Mouse (Mus musculus) liver, embryonic 14.5 days (tissue): ENCODE results near the gene Pgm2. TPM values are rescaled to one million over a fixed set of nuclear protein-coding genes. Genes with fewer than 3 reads are reported as not detected.

Experiments used
- ATAC-seq: fragments of 200-750 bp; cut with Nextera tagmentation; 2 replicates; pipeline ENCODE4 v1.8.0; 2017; ENCODE audit warnings: moderate number of reproducible peaks, mild to moderate bottlenecking, moderate library complexity; ENCODE audit not compliant: insufficient read depth
- DNase-seq, 3 experiments: peaks; one replicate each; pipeline ENCODE4 v3.0.0-alpha.2; 2012 to 2013; ENCODE audit warnings: low read depth in 3 of 3, low spot score in 3 of 3
- H3K27ac ChIP-seq: fragments of 300-500 bp; sonication (generic); 2 replicates; pipeline ENCODE4 v1.5.1; 2014; ENCODE audit warnings: moderate library complexity, mild to moderate bottlenecking, control low read depth, inconsistent platforms
- H3K27me3 ChIP-seq: fragments of 300-500 bp; sonication (generic); 2 replicates; pipeline ENCODE4 v1.6.1; 2014; ENCODE audit warnings: mild to moderate bottlenecking, low read length, moderate library complexity; ENCODE audit not compliant: control insufficient read depth, insufficient read depth
- H3K36me3 ChIP-seq: fragments of 300-500 bp; sonication (generic); replicated peaks from 2 replicates; pipeline ENCODE4 v1.6.1; 2014; ENCODE audit warnings: low read depth; ENCODE audit not compliant: control insufficient read depth, insufficient read depth
- H3K4me1 ChIP-seq, 2 experiments: fragments of 200-500 bp in 1 of 2; fragments of 300-500 bp in 1 of 2; sonication (generic) in 1 of 2; replicated peaks; 2 replicates each; pipeline ENCODE4 v1.6.1; 2012 to 2014; ENCODE audit warnings: antibody characterized with exemption in 1 of 2, inconsistent platforms in 1 of 2, low read length in 1 of 2; ENCODE audit not compliant: control insufficient read depth in 2 of 2, insufficient read depth in 2 of 2
- H3K4me2 ChIP-seq: fragments of 300-500 bp; sonication (generic); 2 replicates; pipeline ENCODE4 v1.6.1; 2014; ENCODE audit warnings: low read depth, mild to moderate bottlenecking, control low read depth, moderate library complexity
- H3K4me3 ChIP-seq, 2 experiments: fragments of 200-500 bp in 1 of 2; fragments of 300-500 bp in 1 of 2; sonication (generic) in 1 of 2; 2 replicates each; pipeline ENCODE4 v1.5.1; 2012 to 2014; ENCODE audit warnings: low read depth in 2 of 2, low read length in 2 of 2, mild to moderate bottlenecking in 2 of 2, control low read depth in 1 of 2, inconsistent platforms in 1 of 2, moderate library complexity in 1 of 2; ENCODE audit not compliant: insufficient read depth in 1 of 2
- H3K9ac ChIP-seq: fragments of 300-500 bp; sonication (generic); replicated peaks from 2 replicates; pipeline ENCODE4 v1.6.1; 2014; ENCODE audit warnings: mild to moderate bottlenecking, control low read depth, moderate library complexity
- H3K9me3 ChIP-seq: fragments of 300-500 bp; sonication (generic); 2 replicates; pipeline ENCODE4 v1.6.1; 2016; ENCODE audit warnings: low read length, mixed read lengths; ENCODE audit not compliant: control insufficient read depth
- CTCF ChIP-seq: IDR thresholded peaks from 2 replicates; pipeline ENCODE4 v1.5.1; 2016; ENCODE audit warnings: antibody characterized with exemption, low read depth, control low read depth
- EP300 ChIP-seq: IDR thresholded peaks from 2 replicates; pipeline ENCODE4 v1.6.1; 2016; ENCODE audit warnings: antibody characterized with exemption, low read depth
- WGBS: fragments of 180-500 bp; shearing (Covaris S2); extraction: QIAGEN DNeasy Blood & Tissue Kit; methylation state at CpG from one replicate; pipeline ENCODE4 v1.1.7; 2014; ENCODE audit not compliant: insufficient replicate concordance; 5-methylcytosine and 5-hydroxymethylcytosine counted together
- polyA plus RNA-seq, 2 experiments: library from polyadenylated mRNA; depleted of rRNA in 1 of 2; stranded (reverse) in 1 of 2; unstranded in 1 of 2; fragments of >200 nt; fragmentation: Nextera tagmentation in 1 of 2; extraction: Ambion mirVana in 1 of 2; gene quantifications; 2 replicates each; pipeline versions ENCODE4 v1.2.1 to v1.2.3; 2012 to 2014

Pgm2 gene
- polyA plus RNA-seq, 2 experiments = 10.5 to 18.2 TPM

- TF ChIP-seq EP300 = no peak
- TF ChIP-seq CTCF = no peak
- DNase-seq (no peak), ATAC-seq (no peak)
- no peaks in the 10 kb centered on the region for H3K27me3 ChIP-seq
- WGBS = 80% methylated on average over 9 of the region's 9 CpGs
- H3K9ac ChIP-seq = no peak overlapping the region
- no peak overlapping the region for H3K4me3 ChIP-seq
- no peak overlapping the region for H3K27ac ChIP-seq
- H3K4me2 ChIP-seq = no peak overlapping the region
- H3K4me1 ChIP-seq = no peaks in the 10 kb centered on the region
- no peaks in the 10 kb centered on the region for H3K9me3 ChIP-seq
- no peaks in the 10 kb centered on the region for H3K36me3 ChIP-seq
These were observed 7.3 kb upstream of the Pgm2 start for GRCm38 (mm10) chr5:64085405-64085804.

GRCm38 (mm10) chr5:64088740-64089139, 4.0 kb upstream of the Pgm2 start:
- no peak overlapping the region for H3K9ac ChIP-seq
- H3K27me3 ChIP-seq = no peaks in the 10 kb centered on the region
- no peak for DNase-seq
- H3K4me3 ChIP-seq = no peak overlapping the region
- H3K4me1 ChIP-seq = peaks cover 2 to 3% of the 10 kb centered on the region in 2 experiments; a peak in 3 of 4 replicates
- TF ChIP-seq CTCF = no peak
- H3K36me3 ChIP-seq = no peaks in the 10 kb centered on the region
- H3K27ac ChIP-seq = no peak overlapping the region
- ATAC-seq = no peak
- no peaks in the 10 kb centered on the region for H3K9me3 ChIP-seq
- WGBS = 75% methylated on average over 9 of the region's 9 CpGs
- no peak overlapping the region for H3K4me2 ChIP-seq

GRCm38 (mm10) chr5:64093349-64093871, 660 bp downstream of the Pgm2 start:
- peak overlapping the region; percentile 76 for H3K4me2 ChIP-seq
- peak overlapping the region; percentile 86 to 90 for H3K4me3 ChIP-seq
- ATAC-seq (peak; percentile 16; the same call in 1 of the 2 replicates), DNase-seq (no peak)
- H3K27ac ChIP-seq = no peak overlapping the region
- TF ChIP-seq EP300 = no peak
- H3K27me3 ChIP-seq = no peaks in the 10 kb centered on the region
- WGBS = 2% methylated on average over 15 of the region's 15 CpGs
- peak overlapping the region; percentile 81 for H3K9ac ChIP-seq
- H3K36me3 ChIP-seq = no peaks in the 10 kb centered on the region; the same call in 1 of the 2 replicates
- peaks cover 12 to 22% of the 10 kb centered on the region in 2 experiments for H3K4me1 ChIP-seq
- no peaks in the 10 kb centered on the region for H3K9me3 ChIP-seq

- Histone ChIP-seq H3K4me1 (peaks cover 12 to 22% of the 10 kb centered on the region in 2 experiments), H3K9me3 (no peaks in the 10 kb centered on the region), H3K27ac (peak overlapping the region; percentile 18), H3K36me3 (no peaks in the 10 kb centered on the region; the same call in 1 of the 2 replicates), H3K27me3 (no peaks in the 10 kb centered on the region), H3K4me3 (no peak overlapping the region), H3K9ac (no peak overlapping the region), H3K4me2 (peak overlapping the region; percentile 27)
- WGBS = 24% methylated on average over 5 of the region's 5 CpGs
- no peak for TF ChIP-seq CTCF
- TF ChIP-seq EP300 = no peak
- ATAC-seq (peak; percentile 57), DNase-seq (peak in 2 of 3 experiments; percentile 30 to 31)
These were observed 2.7 kb downstream of the Pgm2 start for GRCm38 (mm10) chr5:64095342-64095993.

- Histone ChIP-seq H3K9me3 (no peaks in the 10 kb centered on the region), H3K4me2 (no peak overlapping the region; the same call in 1 of the 2 replicates), H3K4me3 (no peak overlapping the region), H3K9ac (no peak overlapping the region), H3K27ac (no peak overlapping the region), H3K36me3 (peaks cover 3% of the 10 kb centered on the region; the same call in 1 of the 2 replicates), H3K27me3 (no peaks in the 10 kb centered on the region), H3K4me1 (peaks cover 0 to 11% of the 10 kb centered on the region in 2 experiments; a peak in 2 of 4 replicates)
- TF ChIP-seq CTCF (no peak), EP300 (no peak)
- ATAC-seq = peak; percentile 13; the same call in 1 of the 2 replicates
- 35% methylated on average over 9 of the region's 9 CpGs for WGBS
- no peak for DNase-seq
These were observed 9.4 kb downstream of the Pgm2 start for GRCm38 (mm10) chr5:64101993-64102716.
